Mouse (Mus musculus) neural tube, embryonic 15.5 days (tissue): ENCODE measurements around the gene Rxylt1. TPM values are rescaled to one million over a fixed set of nuclear protein-coding genes. Genes with fewer than 3 reads are reported as not detected.

Experiments used
- ATAC-seq: fragments of 200-750 bp; cut with Nextera tagmentation; 2 replicates; pipeline ENCODE4 v1.8.0; 2017; ENCODE audit warnings: mild to moderate bottlenecking, moderate TSS enrichment, moderate library complexity; ENCODE audit not compliant: low FRiP score
- H3K27ac ChIP-seq: fragments of 300-500 bp; sonication (generic); replicated peaks from 2 replicates; pipeline ENCODE4 v1.5.1; 2015; ENCODE audit warnings: mild to moderate bottlenecking, inconsistent platforms
- H3K27me3 ChIP-seq: fragments of 300-500 bp; sonication (generic); replicated peaks from 2 replicates; pipeline ENCODE4 v1.6.1; 2015; ENCODE audit warnings: inconsistent platforms
- H3K36me3 ChIP-seq: fragments of 300-500 bp; sonication (generic); 2 replicates; pipeline ENCODE4 v1.6.1; 2015; ENCODE audit warnings: inconsistent platforms
- H3K4me1 ChIP-seq: fragments of 300-500 bp; sonication (generic); 2 replicates; pipeline ENCODE4 v1.6.1; 2015; ENCODE audit warnings: inconsistent platforms
- H3K4me2 ChIP-seq: fragments of 300-500 bp; sonication (generic); 2 replicates; pipeline ENCODE4 v1.6.1; 2015; ENCODE audit warnings: inconsistent platforms, mild to moderate bottlenecking, moderate library complexity
- H3K4me3 ChIP-seq: fragments of 300-500 bp; sonication (generic); replicated peaks from 2 replicates; pipeline ENCODE4 v1.5.1; 2015; ENCODE audit warnings: mild to moderate bottlenecking, inconsistent platforms
- H3K9ac ChIP-seq: fragments of 300-500 bp; sonication (generic); replicated peaks from 2 replicates; pipeline ENCODE4 v1.6.1; 2015; ENCODE audit warnings: mild to moderate bottlenecking, inconsistent platforms
- H3K9me3 ChIP-seq: fragments of 300-500 bp; sonication (generic); replicated peaks from 2 replicates; pipeline ENCODE4 v1.6.1; 2016; ENCODE audit warnings: inconsistent platforms
- WGBS: fragments of 180-500 bp; shearing (Covaris S2); methylation state at CpG from one replicate; pipeline ENCODE4 v1.1.7; 2015; ENCODE audit warnings: mixed read lengths; 5-methylcytosine and 5-hydroxymethylcytosine counted together
- polyA plus RNA-seq: library from polyadenylated mRNA; unstranded; fragments of >200 nt; fragmentation: Nextera tagmentation; extraction: Ambion mirVana; gene quantifications from 2 replicates; pipeline ENCODE4 v1.2.1, GENCODE M21; 2015

The Rxylt1 gene
- polyA plus RNA-seq, 1 experiment from 2014 or later = 44.4 TPM

GRCm38 (mm10) chr10:122090472-122090871 is 6.7 kb downstream of the Rxylt1 start:
- no peaks in the 10 kb centered on the region for H3K27me3 ChIP-seq
- H3K36me3 ChIP-seq = peaks cover 43% of the 10 kb centered on the region
- H3K9me3 ChIP-seq = peaks cover 22% of the 10 kb centered on the region
- 92% methylated on average over 1 of the region's 1 CpGs for WGBS
- H3K4me3 ChIP-seq = no peak overlapping the region
- no peak overlapping the region for H3K27ac ChIP-seq
- no peak overlapping the region for H3K4me2 ChIP-seq
- no peak overlapping the region for H3K9ac ChIP-seq
- H3K4me1 ChIP-seq = peaks cover 6% of the 10 kb centered on the region
- ATAC-seq = no peak

- no peak for ATAC-seq
- Histone ChIP-seq H3K27me3 (no peaks in the 10 kb centered on the region), H3K27ac (no peak overlapping the region), H3K4me2 (no peak overlapping the region), H3K4me3 (no peak overlapping the region), H3K36me3 (peaks cover 9% of the 10 kb centered on the region), H3K9me3 (no peaks in the 10 kb centered on the region; the same call in 1 of the 2 replicates), H3K9ac (no peak overlapping the region), H3K4me1 (no peaks in the 10 kb centered on the region)
- 91% methylated on average over 1 of the region's 1 CpGs for WGBS
Measured at GRCm38 (mm10) chr10:122081352-122081751, 15.8 kb downstream of the Rxylt1 start.

- no peak for ATAC-seq
Measured at GRCm38 (mm10) chr10:122069153-122069552, 28.0 kb downstream of the Rxylt1 start.

GRCm38 (mm10) chr10:122055826-122056225 is 41.3 kb downstream of the Rxylt1 start:
- Histone ChIP-seq H3K27ac (no peak overlapping the region), H3K9ac (no peak overlapping the region)
- WGBS = 95% methylated on average over 6 of the region's 6 CpGs

More at GRCm38 (mm10) chr10:122069153-122069552, 28.0 kb downstream of the Rxylt1 start:
- Histone ChIP-seq H3K27me3 (no peaks in the 10 kb centered on the region), H3K9me3 (no peaks in the 10 kb centered on the region), H3K4me1 (no peaks in the 10 kb centered on the region), H3K9ac (no peak overlapping the region), H3K27ac (no peak overlapping the region), H3K36me3 (no peaks in the 10 kb centered on the region), H3K4me3 (no peak overlapping the region), H3K4me2 (no peak overlapping the region)

GRCm38 (mm10) chr10:122054535-122054934 is 42.6 kb downstream of the Rxylt1 start:
- Histone ChIP-seq H3K9me3 (no peaks in the 10 kb centered on the region), H3K4me3 (no peak overlapping the region), H3K4me2 (no peak overlapping the region), H3K4me1 (no peaks in the 10 kb centered on the region), H3K9ac (no peak overlapping the region), H3K27ac (no peak overlapping the region), H3K27me3 (no peaks in the 10 kb centered on the region), H3K36me3 (no peaks in the 10 kb centered on the region)
- WGBS = 10% methylated on average over 8 of the region's 8 CpGs
- no peak for ATAC-seq

More at GRCm38 (mm10) chr10:122055826-122056225, 41.3 kb downstream of the Rxylt1 start:
- H3K4me2 ChIP-seq = no peak overlapping the region
- no peaks in the 10 kb centered on the region for H3K27me3 ChIP-seq
- H3K4me1 ChIP-seq = no peaks in the 10 kb centered on the region
- no peaks in the 10 kb centered on the region for H3K36me3 ChIP-seq
- no peaks in the 10 kb centered on the region for H3K9me3 ChIP-seq
- no peak overlapping the region for H3K4me3 ChIP-seq
- ATAC-seq = no peak

- H3K36me3 ChIP-seq = no peaks in the 10 kb centered on the region
- 37% methylated on average over 6 of the region's 6 CpGs for WGBS
- no peaks in the 10 kb centered on the region for H3K9me3 ChIP-seq
- ATAC-seq = no peak
- no peak overlapping the region for H3K4me2 ChIP-seq
- H3K27ac ChIP-seq = no peak overlapping the region
- H3K4me3 ChIP-seq = no peak overlapping the region
- no peaks in the 10 kb centered on the region for H3K27me3 ChIP-seq
- H3K4me1 ChIP-seq = no peaks in the 10 kb centered on the region
- H3K9ac ChIP-seq = no peak overlapping the region
Measured at GRCm38 (mm10) chr10:122051831-122052230, 45.3 kb downstream of the Rxylt1 start.

- 26% methylated on average over 21 of the region's 44 CpGs for WGBS
- H3K9me3 ChIP-seq = no peaks in the 10 kb centered on the region
- H3K27me3 ChIP-seq = no peaks in the 10 kb centered on the region
- H3K9ac ChIP-seq = peak overlapping the region; percentile 92
- peak overlapping the region; percentile 95 for H3K27ac ChIP-seq
- no peaks in the 10 kb centered on the region for H3K36me3 ChIP-seq
- peak overlapping the region; percentile 73 for H3K4me2 ChIP-seq
- H3K4me1 ChIP-seq = peaks cover 23% of the 10 kb centered on the region
- H3K4me3 ChIP-seq = peak overlapping the region; percentile 87
- peak; percentile 80 for ATAC-seq
Measured at GRCm38 (mm10) chr10:122047727-122048365, 49.3 kb downstream of the Rxylt1 start.

GRCm38 (mm10) chr10:122046904-122047726 is 50.1 kb downstream of the Rxylt1 start, which contains the start of gene Srgap1:
Srgap1 (minus strand) TSS chr10:122047315.
- Histone ChIP-seq H3K9me3 (no peaks in the 10 kb centered on the region), H3K4me1 (peaks cover 23% of the 10 kb centered on the region), H3K27ac (peak within 1 kb of the TSS; percentile 95), H3K4me3 (peak within 1 kb of the TSS; percentile 87), H3K36me3 (no peaks in the 10 kb centered on the region), H3K27me3 (no peaks in the 10 kb centered on the region), H3K4me2 (peak within 1 kb of the TSS; percentile 73), H3K9ac (peak within 1 kb of the TSS; percentile 92)
- under 1% methylated on average over 36 of the region's 79 CpGs for WGBS
- ATAC-seq = peak; percentile 84

GRCm38 (mm10) chr10:122046511-122046903 is 50.7 kb downstream of the Rxylt1 start:
- Histone ChIP-seq H3K4me2 (peak overlapping the region; percentile 73), H3K27ac (peak overlapping the region; percentile 95), H3K4me1 (peaks cover 23% of the 10 kb centered on the region), H3K9ac (peak overlapping the region; percentile 92), H3K9me3 (no peaks in the 10 kb centered on the region), H3K36me3 (no peaks in the 10 kb centered on the region), H3K27me3 (no peaks in the 10 kb centered on the region), H3K4me3 (peak overlapping the region; percentile 87)
- 0 out of 2 replicates have a peak, but pooled peaks have one; percentile 2 for ATAC-seq
- WGBS = under 1% methylated on average over 13 of the region's 13 CpGs

- peak overlapping the region; percentile 87 for H3K4me3 ChIP-seq
- peak; percentile 10; the same call in 1 of the 2 replicates for ATAC-seq
- 8% methylated on average over 9 of the region's 9 CpGs for WGBS
Measured at GRCm38 (mm10) chr10:122045946-122046345, 51.2 kb downstream of the Rxylt1 start.

GRCm38 (mm10) chr10:122044926-122045325 is 52.2 kb downstream of the Rxylt1 start:
- H3K9ac ChIP-seq = peak overlapping the region; percentile 26; the same call in 1 of the 2 replicates
- H3K36me3 ChIP-seq = 0 out of 2 replicates have a peak, but pooled peaks cover 4% of the 10 kb centered on the region
- H3K27me3 ChIP-seq = no peaks in the 10 kb centered on the region
- peak overlapping the region; percentile 87 for H3K4me3 ChIP-seq
- WGBS = 60% methylated on average over 4 of the region's 4 CpGs
- no peaks in the 10 kb centered on the region for H3K9me3 ChIP-seq
- no peak overlapping the region; the same call in 1 of the 2 replicates for H3K27ac ChIP-seq
- peaks cover 23% of the 10 kb centered on the region for H3K4me1 ChIP-seq
- H3K4me2 ChIP-seq = peak overlapping the region; percentile 73
- no peak for ATAC-seq

More at GRCm38 (mm10) chr10:122045946-122046345, 51.2 kb downstream of the Rxylt1 start:
- Histone ChIP-seq H3K4me2 (peak overlapping the region; percentile 73), H3K27ac (peak overlapping the region; percentile 95), H3K4me1 (peaks cover 23% of the 10 kb centered on the region), H3K27me3 (no peaks in the 10 kb centered on the region), H3K9me3 (no peaks in the 10 kb centered on the region), H3K36me3 (0 out of 2 replicates have a peak, but pooled peaks cover 4% of the 10 kb centered on the region), H3K9ac (peak overlapping the region; percentile 92)
